Mouse (Mus musculus) embryonic facial prominence, embryonic 11.5 days (tissue): Measurements from ENCODE around the gene Klrg2. TPM values are rescaled to one million over a fixed set of nuclear protein-coding genes. Genes with fewer than 3 reads are reported as not detected.

ENCODE experiments used
- ATAC-seq: fragments of 200-750 bp; cut with Nextera tagmentation; replicated peaks from 2 replicates; pipeline ENCODE4 v1.8.0; 2017; ENCODE audit warnings: low read depth; ENCODE audit not compliant: insufficient number of reproducible peaks, low FRiP score, low TSS enrichment
- DNase-seq: peaks from one replicate; pipeline ENCODE4 v3.0.0-alpha.2; 2015; ENCODE audit warnings: low spot score
- H3K27ac ChIP-seq: fragments of 300-500 bp; sonication (generic); replicated peaks from 2 replicates; pipeline ENCODE4 v1.5.1; 2014; ENCODE audit warnings: mild to moderate bottlenecking, low read depth, low read length, control low read depth
- H3K27me3 ChIP-seq: fragments of 300-500 bp; sonication (generic); 2 replicates; pipeline ENCODE4 v1.6.1; 2014; ENCODE audit warnings: mild to moderate bottlenecking, low read length, moderate library complexity, mixed read lengths; ENCODE audit not compliant: control insufficient read depth, insufficient read depth
- H3K36me3 ChIP-seq: fragments of 300-500 bp; sonication (generic); replicated peaks from 2 replicates; pipeline ENCODE4 v1.6.1; 2014; ENCODE audit warnings: low read depth, mild to moderate bottlenecking, low read length, moderate library complexity, mixed read lengths; ENCODE audit not compliant: control insufficient read depth, insufficient read depth
- H3K4me1 ChIP-seq: fragments of 300-500 bp; sonication (generic); 2 replicates; pipeline ENCODE4 v1.6.1; 2014; ENCODE audit warnings: low read length, mixed read lengths; ENCODE audit not compliant: control insufficient read depth, insufficient read depth
- H3K4me2 ChIP-seq: fragments of 300-500 bp; sonication (generic); 2 replicates; pipeline ENCODE4 v1.6.1; 2014; ENCODE audit warnings: low read depth, mild to moderate bottlenecking, control low read depth, low read length, moderate library complexity
- H3K4me3 ChIP-seq: fragments of 300-500 bp; sonication (generic); 2 replicates; pipeline ENCODE4 v1.5.1; 2014; ENCODE audit warnings: low read depth, low read length, control low read depth
- H3K9ac ChIP-seq: fragments of 300-500 bp; sonication (generic); replicated peaks from 2 replicates; pipeline ENCODE4 v1.6.1; 2014; ENCODE audit warnings: mild to moderate bottlenecking, control low read depth, low read length
- H3K9me3 ChIP-seq: fragments of 300-500 bp; sonication (generic); replicated peaks from 2 replicates; pipeline ENCODE4 v1.6.1; 2016; ENCODE audit warnings: mild to moderate bottlenecking, low read length, inconsistent platforms, mixed read lengths; ENCODE audit not compliant: control insufficient read depth
- WGBS: fragments of 180-500 bp; shearing (Covaris S2); extraction: QIAGEN DNeasy Blood & Tissue Kit; methylation state at CpG from one replicate; pipeline ENCODE4 v1.1.7; 2014; 5-methylcytosine and 5-hydroxymethylcytosine counted together
- polyA plus RNA-seq: library from polyadenylated mRNA; unstranded; fragments of >200 nt; fragmentation: Nextera tagmentation; extraction: Ambion mirVana; gene quantifications from 2 replicates; pipeline ENCODE4 v1.2.1, GENCODE M21; 2014

The Klrg2 gene
- polyA plus RNA-seq, 1 experiment from 2014 or later = 0.08 TPM

DNA sequence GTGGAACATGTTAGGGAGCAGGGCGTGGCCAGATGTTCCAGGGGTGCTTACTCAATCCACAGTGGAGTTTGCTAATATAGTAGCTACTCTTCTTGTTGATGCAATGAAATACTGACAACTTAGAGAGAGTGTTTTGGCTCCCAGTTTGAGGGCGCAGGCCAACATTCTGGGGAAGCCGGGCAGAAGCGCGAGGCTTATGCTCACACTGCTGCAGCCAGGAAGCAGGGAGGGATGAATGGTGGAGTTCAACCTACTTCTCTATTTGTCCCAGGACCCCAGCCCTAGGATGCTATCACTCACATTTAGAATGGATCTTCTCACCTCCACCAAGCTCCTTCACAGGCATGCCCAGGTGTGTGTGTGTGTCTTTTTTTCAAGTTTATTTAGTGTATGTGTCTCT, 11.0 kb downstream of the Klrg2 start:
- no peak for ATAC-seq
- Histone ChIP-seq H3K9me3 (no peaks in the 10 kb centered on the region), H3K4me3 (no peak overlapping the region), H3K27ac (no peak overlapping the region), H3K9ac (no peak overlapping the region), H3K4me2 (no peak overlapping the region), H3K27me3 (no peaks in the 10 kb centered on the region), H3K36me3 (no peaks in the 10 kb centered on the region), H3K4me1 (no peaks in the 10 kb centered on the region)
- DNase-seq = no peak
- WGBS = 88% methylated on average over 5 of the region's 5 CpGs

DNA sequence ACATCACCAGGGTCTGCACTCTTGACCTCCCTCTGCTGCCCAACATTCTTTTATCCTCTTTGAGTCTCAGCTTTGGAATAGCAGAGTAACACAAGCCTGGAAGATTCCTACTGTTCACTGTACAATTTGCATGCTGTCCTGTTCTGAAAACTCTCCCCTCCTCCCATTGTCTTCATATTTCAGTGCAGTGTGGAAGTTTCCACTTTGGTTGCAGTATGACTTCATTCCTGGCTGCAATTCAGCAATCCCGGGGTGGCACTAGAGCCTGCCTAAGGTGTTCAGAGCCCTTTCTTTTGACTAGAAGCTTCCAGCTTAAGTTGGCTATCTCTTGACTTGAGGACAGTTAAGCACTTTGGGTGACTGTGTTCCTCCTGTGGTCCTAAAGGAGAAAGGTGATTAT, 12.6 kb downstream of the Klrg2 start:
- no peaks in the 10 kb centered on the region for H3K4me1 ChIP-seq
- DNase-seq (no peak), ATAC-seq (no peak)
- 87% methylated on average over 1 of the region's 1 CpGs for WGBS
- H3K9me3 ChIP-seq = no peaks in the 10 kb centered on the region
- H3K27me3 ChIP-seq = no peaks in the 10 kb centered on the region
- no peak overlapping the region for H3K4me2 ChIP-seq
- no peak overlapping the region for H3K27ac ChIP-seq
- no peak overlapping the region for H3K9ac ChIP-seq
- H3K4me3 ChIP-seq = no peak overlapping the region
- no peaks in the 10 kb centered on the region for H3K36me3 ChIP-seq

DNA sequence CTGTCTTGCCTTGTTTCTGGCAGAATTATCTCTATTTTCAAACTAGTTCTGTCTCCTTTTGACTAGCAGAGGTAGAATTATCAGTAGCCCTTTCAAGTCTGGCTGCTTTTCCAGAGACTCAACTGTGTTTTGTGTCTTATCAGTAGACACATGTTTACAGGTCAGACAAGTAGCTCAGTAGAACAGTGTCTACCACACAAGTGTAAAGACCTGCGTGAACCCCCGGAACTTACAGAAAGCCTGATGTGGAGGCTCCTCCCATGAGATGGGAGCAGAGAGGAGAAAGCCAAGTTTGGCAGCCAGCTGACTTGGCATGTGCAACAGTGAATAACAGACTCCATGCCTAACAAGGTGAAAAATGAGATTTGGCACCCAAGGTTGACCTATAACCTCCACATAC, 13.6 kb downstream of the Klrg2 start:
- DNase-seq (no peak), ATAC-seq (no peak)
- Histone ChIP-seq H3K27me3 (no peaks in the 10 kb centered on the region), H3K4me2 (no peak overlapping the region), H3K4me1 (no peaks in the 10 kb centered on the region), H3K9ac (no peak overlapping the region), H3K36me3 (no peaks in the 10 kb centered on the region), H3K9me3 (no peaks in the 10 kb centered on the region), H3K4me3 (no peak overlapping the region), H3K27ac (no peak overlapping the region)
- WGBS = 87% methylated on average over 2 of the region's 2 CpGs

- H3K9me3 ChIP-seq = no peaks in the 10 kb centered on the region
- no peak overlapping the region for H3K9ac ChIP-seq
- ATAC-seq = no peak
- no peak overlapping the region for H3K4me2 ChIP-seq
- no peak for DNase-seq
- peaks cover 4% of the 10 kb centered on the region; the same call in 1 of the 2 replicates for H3K36me3 ChIP-seq
- no peaks in the 10 kb centered on the region for H3K4me1 ChIP-seq
- WGBS = 94% methylated on average over 1 of the region's 1 CpGs
- no peak overlapping the region for H3K4me3 ChIP-seq
- no peak overlapping the region for H3K27ac ChIP-seq
- H3K27me3 ChIP-seq = no peaks in the 10 kb centered on the region
These were observed 14.6 kb downstream of the Klrg2 start for GRCm38 (mm10) chr6:38622406-38622805.

GRCm38 (mm10) chr6:38609892-38610291, 27.1 kb downstream of the Klrg2 start:
- WGBS = 86% methylated on average over 2 of the region's 2 CpGs
- Histone ChIP-seq H3K4me2 (no peak overlapping the region), H3K36me3 (peaks cover 2% of the 10 kb centered on the region; the same call in 1 of the 2 replicates), H3K27me3 (no peaks in the 10 kb centered on the region), H3K9ac (no peak overlapping the region), H3K4me1 (no peaks in the 10 kb centered on the region), H3K4me3 (no peak overlapping the region), H3K9me3 (no peaks in the 10 kb centered on the region), H3K27ac (no peak overlapping the region)
- ATAC-seq (no peak), DNase-seq (no peak)

DNA sequence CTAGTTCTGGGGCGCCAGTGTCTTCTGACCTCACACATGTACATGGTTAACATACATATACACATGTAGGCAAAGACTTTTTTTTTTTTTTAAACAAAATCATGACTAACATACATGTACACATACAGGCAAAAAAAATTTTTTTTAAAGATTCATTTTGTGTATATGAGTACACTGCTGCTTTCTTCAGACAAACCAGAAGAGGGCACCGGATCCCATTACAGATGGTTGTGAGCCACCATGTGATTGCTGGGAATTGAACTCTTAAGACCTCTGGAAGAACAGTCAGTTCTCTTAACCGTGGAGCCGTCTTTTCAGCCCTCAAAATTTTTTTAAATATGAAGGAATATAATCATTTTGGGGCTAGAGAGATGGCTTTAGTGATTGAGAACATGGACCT, 39.6 kb downstream of the Klrg2 start:
- 88% methylated on average over 4 of the region's 4 CpGs for WGBS
- DNase-seq (no peak), ATAC-seq (no peak)
- Histone ChIP-seq H3K27ac (no peak overlapping the region), H3K4me2 (no peak overlapping the region), H3K36me3 (peaks cover 5% of the 10 kb centered on the region; the same call in 1 of the 2 replicates), H3K4me3 (no peak overlapping the region), H3K9ac (no peak overlapping the region), H3K4me1 (no peaks in the 10 kb centered on the region), H3K9me3 (no peaks in the 10 kb centered on the region), H3K27me3 (no peaks in the 10 kb centered on the region)

DNA sequence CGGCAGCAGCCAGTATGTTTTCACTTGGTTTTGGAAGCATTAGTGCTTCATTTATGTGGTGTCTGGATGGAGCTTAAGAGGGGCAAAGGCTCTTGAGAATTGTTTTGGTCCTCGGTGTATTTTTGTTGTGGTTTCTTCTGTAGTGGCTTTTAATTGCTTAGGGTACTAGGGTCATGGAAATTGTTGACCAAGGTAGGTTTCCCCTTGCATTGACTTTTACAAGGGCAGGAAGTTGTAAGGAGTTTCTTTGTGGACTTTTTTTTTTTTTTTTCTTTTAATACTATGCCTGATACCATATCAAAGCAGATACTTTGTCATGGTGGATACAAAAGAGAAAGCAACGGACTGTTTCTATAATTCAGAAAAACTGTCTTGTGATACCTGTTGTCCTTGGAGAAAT, 55.3 kb downstream of the Klrg2 start:
- WGBS = 83% methylated on average over 3 of the region's 3 CpGs
- no peak for DNase-seq
- ATAC-seq = no peak
- H3K36me3 ChIP-seq = peaks cover 10% of the 10 kb centered on the region
- no peak overlapping the region for H3K27ac ChIP-seq
- H3K4me1 ChIP-seq = no peaks in the 10 kb centered on the region
- no peaks in the 10 kb centered on the region for H3K27me3 ChIP-seq
- H3K9ac ChIP-seq = no peak overlapping the region
- no peak overlapping the region for H3K4me3 ChIP-seq
- no peak overlapping the region for H3K4me2 ChIP-seq
- H3K9me3 ChIP-seq = no peaks in the 10 kb centered on the region

GRCm38 (mm10) chr6:38580112-38580857, 56.8 kb downstream of the Klrg2 start:
- ATAC-seq (no peak), DNase-seq (no peak)
- H3K4me2 ChIP-seq = no peak overlapping the region
- H3K27me3 ChIP-seq = no peaks in the 10 kb centered on the region
- WGBS = 98% methylated on average over 3 of the region's 3 CpGs
- no peaks in the 10 kb centered on the region for H3K9me3 ChIP-seq
- H3K4me1 ChIP-seq = no peaks in the 10 kb centered on the region
- no peak overlapping the region for H3K9ac ChIP-seq
- H3K36me3 ChIP-seq = peaks cover 3% of the 10 kb centered on the region; the same call in 1 of the 2 replicates
- no peak overlapping the region for H3K27ac ChIP-seq
- no peak overlapping the region for H3K4me3 ChIP-seq
